Mouse (Mus musculus): ENCODE results near the gene Gm28048. TPM values are rescaled to one million over a fixed set of nuclear protein-coding genes. Genes with fewer than 3 reads are reported as not detected.

The Gm28048 gene
- polyA plus RNA-seq, 1 experiment from 2014 or later, result 4.5 TPM

DNA sequence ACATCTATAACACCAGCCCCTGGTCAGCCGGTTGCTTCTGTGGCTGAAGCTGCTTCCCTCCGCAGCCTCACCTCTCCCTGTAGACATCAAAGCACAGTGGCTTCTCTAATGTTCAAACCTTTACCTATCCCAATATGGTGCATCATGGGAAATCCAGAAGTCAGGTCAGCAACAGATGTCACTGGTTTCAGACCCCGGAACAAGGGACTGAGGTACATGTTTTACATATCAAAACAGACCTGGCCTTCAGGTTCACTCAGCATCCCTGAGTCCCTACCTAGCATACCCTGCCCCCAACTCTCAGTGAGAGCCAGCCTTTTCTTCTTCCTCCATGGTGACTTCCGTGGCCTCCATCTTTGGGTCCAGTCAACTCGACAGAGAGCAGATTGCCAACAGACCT, 183.0 kb downstream of the Gm28048 start:
- ATAC-seq (ENCODE audit: low FRiP score, low TSS enrichment) (no peak), DNase-seq (no peak)
- WGBS, result 70% methylated on average over 5 of the region's 5 CpGs
- H3K36me3 ChIP-seq (ENCODE audit: control insufficient read depth, insufficient read depth, low read length), result no peaks in the 10 kb centered on the region
- H3K4me2 ChIP-seq (ENCODE audit: low read length), result no peak overlapping the region
- H3K9ac ChIP-seq (replicated peaks; ENCODE audit: low read length), result no peak overlapping the region
- no peak overlapping the region for H3K4me3 ChIP-seq (replicated peaks; ENCODE audit: low read depth, low read length)
- no peak overlapping the region for H3K27ac ChIP-seq (replicated peaks; ENCODE audit: low read depth, low read length)
- H3K27me3 ChIP-seq (ENCODE audit: control insufficient read depth, insufficient read depth, low read length), result no peaks in the 10 kb centered on the region
- H3K9me3 ChIP-seq (ENCODE audit: control insufficient read depth, low read length), result no peaks in the 10 kb centered on the region
- H3K4me1 ChIP-seq (ENCODE audit: control insufficient read depth, insufficient read depth, low read length), result no peaks in the 10 kb centered on the region

DNA sequence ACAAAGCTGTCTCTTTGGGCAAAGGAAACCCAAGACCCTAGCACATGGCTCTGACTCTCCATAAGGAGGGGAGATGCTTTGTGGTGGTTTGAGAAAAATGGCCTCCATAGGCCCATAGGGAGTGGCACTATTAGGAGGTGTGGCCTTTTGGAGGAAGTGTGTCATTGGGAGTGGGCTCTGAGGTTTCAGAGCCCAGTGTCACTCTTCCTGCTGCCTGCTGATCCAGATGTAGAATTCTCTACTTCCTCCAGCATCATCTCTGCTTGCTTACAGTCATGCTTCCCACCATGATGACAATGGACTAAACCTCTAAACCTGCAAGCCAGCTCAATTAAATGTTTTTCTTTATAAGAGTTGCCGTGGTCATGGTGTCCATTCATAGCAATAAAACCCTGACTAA, 187.2 kb downstream of the Gm28048 start:
- no peak for ATAC-seq (ENCODE audit: low FRiP score, low TSS enrichment)
- Histone ChIP-seq H3K9ac (replicated peaks; ENCODE audit: low read length) (no peak overlapping the region), H3K9me3 (ENCODE audit: control insufficient read depth, low read length) (no peaks in the 10 kb centered on the region), H3K27me3 (ENCODE audit: control insufficient read depth, insufficient read depth, low read length) (no peaks in the 10 kb centered on the region), H3K4me2 (ENCODE audit: low read length) (no peak overlapping the region), H3K4me1 (ENCODE audit: control insufficient read depth, insufficient read depth, low read length) (no peaks in the 10 kb centered on the region), H3K4me3 (replicated peaks; ENCODE audit: low read depth, low read length) (no peak overlapping the region), H3K27ac (replicated peaks; ENCODE audit: low read depth, low read length) (no peak overlapping the region), H3K36me3 (ENCODE audit: control insufficient read depth, insufficient read depth, low read length) (no peaks in the 10 kb centered on the region)
- 88% methylated on average over 1 of the region's 1 CpGs for WGBS
- DNase-seq, result no peak

DNA sequence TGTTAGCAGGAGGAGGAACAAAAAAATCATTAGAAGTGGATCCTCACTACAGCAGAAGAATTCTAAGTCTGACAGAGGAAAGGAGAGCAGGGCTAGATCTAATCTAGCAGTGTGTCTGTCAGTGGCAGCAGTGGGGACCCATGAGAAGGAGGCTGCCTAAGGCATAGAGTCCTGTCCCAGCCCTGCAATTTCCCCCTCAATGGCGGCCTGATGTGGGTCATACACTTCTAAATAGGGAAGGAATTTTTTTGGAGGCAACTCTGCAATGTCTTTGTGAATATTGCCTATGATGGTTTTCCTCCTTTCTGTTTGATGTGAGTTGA, 188.0 kb downstream of the Gm28048 start:
- Histone ChIP-seq H3K27ac (replicated peaks; ENCODE audit: low read depth, low read length) (no peak overlapping the region), H3K4me2 (ENCODE audit: low read length) (no peak overlapping the region), H3K9me3 (ENCODE audit: control insufficient read depth, low read length) (no peaks in the 10 kb centered on the region), H3K9ac (replicated peaks; ENCODE audit: low read length) (no peak overlapping the region), H3K36me3 (ENCODE audit: control insufficient read depth, insufficient read depth, low read length) (no peaks in the 10 kb centered on the region), H3K27me3 (ENCODE audit: control insufficient read depth, insufficient read depth, low read length) (no peaks in the 10 kb centered on the region), H3K4me3 (replicated peaks; ENCODE audit: low read depth, low read length) (no peak overlapping the region), H3K4me1 (ENCODE audit: control insufficient read depth, insufficient read depth, low read length) (no peaks in the 10 kb centered on the region)
- DNase-seq (no peak), ATAC-seq (ENCODE audit: low FRiP score, low TSS enrichment) (no peak)
- WGBS, result 82% methylated on average over 1 of the region's 1 CpGs

GRCm38 (mm10) chr11:22793176-22793880, 188.6 kb downstream of the Gm28048 start:
- no peaks in the 10 kb centered on the region for H3K4me1 ChIP-seq (ENCODE audit: control insufficient read depth, insufficient read depth, low read length)
- ATAC-seq (ENCODE audit: low FRiP score, low TSS enrichment) (no peak), DNase-seq (no peak)
- H3K9ac ChIP-seq (replicated peaks; ENCODE audit: low read length), result no peak overlapping the region
- no peak overlapping the region for H3K4me2 ChIP-seq (ENCODE audit: low read length)
- no peaks in the 10 kb centered on the region for H3K9me3 ChIP-seq (ENCODE audit: control insufficient read depth, low read length)
- H3K36me3 ChIP-seq (ENCODE audit: control insufficient read depth, insufficient read depth, low read length), result no peaks in the 10 kb centered on the region
- WGBS, result 84% methylated on average over 3 of the region's 3 CpGs
- H3K27ac ChIP-seq (replicated peaks; ENCODE audit: low read depth, low read length), result no peak overlapping the region
- no peak overlapping the region for H3K4me3 ChIP-seq (replicated peaks; ENCODE audit: low read depth, low read length)
- no peaks in the 10 kb centered on the region for H3K27me3 ChIP-seq (ENCODE audit: control insufficient read depth, insufficient read depth, low read length)

GRCm38 (mm10) chr11:22792149-22792548, 189.7 kb downstream of the Gm28048 start:
- Histone ChIP-seq H3K36me3 (ENCODE audit: control insufficient read depth, insufficient read depth, low read length) (no peaks in the 10 kb centered on the region), H3K27me3 (ENCODE audit: control insufficient read depth, insufficient read depth, low read length) (no peaks in the 10 kb centered on the region), H3K27ac (replicated peaks; ENCODE audit: low read depth, low read length) (no peak overlapping the region), H3K9me3 (ENCODE audit: control insufficient read depth, low read length) (no peaks in the 10 kb centered on the region), H3K4me2 (ENCODE audit: low read length) (no peak overlapping the region), H3K4me1 (ENCODE audit: control insufficient read depth, insufficient read depth, low read length) (no peaks in the 10 kb centered on the region), H3K4me3 (replicated peaks; ENCODE audit: low read depth, low read length) (no peak overlapping the region), H3K9ac (replicated peaks; ENCODE audit: low read length) (no peak overlapping the region)
- DNase-seq (no peak), ATAC-seq (ENCODE audit: low FRiP score, low TSS enrichment) (no peak)
- 93% methylated on average over 1 of the region's 1 CpGs for WGBS

- Histone ChIP-seq H3K9me3 (ENCODE audit: control insufficient read depth, low read length) (no peaks in the 10 kb centered on the region), H3K4me2 (ENCODE audit: low read length) (no peak overlapping the region), H3K4me1 (ENCODE audit: control insufficient read depth, insufficient read depth, low read length) (no peaks in the 10 kb centered on the region), H3K27ac (replicated peaks; ENCODE audit: low read depth, low read length) (no peak overlapping the region), H3K4me3 (replicated peaks; ENCODE audit: low read depth, low read length) (no peak overlapping the region), H3K9ac (replicated peaks; ENCODE audit: low read length) (no peak overlapping the region), H3K27me3 (ENCODE audit: control insufficient read depth, insufficient read depth, low read length) (no peaks in the 10 kb centered on the region), H3K36me3 (ENCODE audit: control insufficient read depth, insufficient read depth, low read length) (no peaks in the 10 kb centered on the region)
- ATAC-seq (ENCODE audit: low FRiP score, low TSS enrichment) (no peak), DNase-seq (no peak)
- 85% methylated on average over 5 of the region's 5 CpGs for WGBS
These were observed 190.2 kb downstream of the Gm28048 start for GRCm38 (mm10) chr11:22791726-22792125.

- Histone ChIP-seq H3K9me3 (ENCODE audit: control insufficient read depth, low read length) (no peaks in the 10 kb centered on the region), H3K36me3 (ENCODE audit: control insufficient read depth, insufficient read depth, low read length) (no peaks in the 10 kb centered on the region), H3K4me2 (ENCODE audit: low read length) (no peak overlapping the region), H3K4me1 (ENCODE audit: control insufficient read depth, insufficient read depth, low read length) (no peaks in the 10 kb centered on the region), H3K9ac (replicated peaks; ENCODE audit: low read length) (no peak overlapping the region), H3K27me3 (ENCODE audit: control insufficient read depth, insufficient read depth, low read length) (no peaks in the 10 kb centered on the region), H3K27ac (replicated peaks; ENCODE audit: low read depth, low read length) (no peak overlapping the region), H3K4me3 (replicated peaks; ENCODE audit: low read depth, low read length) (no peak overlapping the region)
- DNase-seq, result no peak
- WGBS, result 93% methylated on average over 2 of the region's 2 CpGs
- no peak for ATAC-seq (ENCODE audit: low FRiP score, low TSS enrichment)
These were observed 194.1 kb downstream of the Gm28048 start for GRCm38 (mm10) chr11:22787833-22788232.

Other genes starting within 250 kb of the Gm28048 start
- gene B3gnt2, start 121.1 kb downstream of the Gm28048 start, polyA plus RNA-seq (2014; fragmentation: Nextera tagmentation; extraction: Ambion mirVana), result 1.3 and 2.6 TPM in 2 replicates
- gene Zrsr1, start 10.1 kb downstream of the Gm28048 start, polyA plus RNA-seq (2014; fragmentation: Nextera tagmentation; extraction: Ambion mirVana), result 4.7 and 5.8 TPM in 2 replicates
- 266 and 270 TPM in 2 replicates for gene Commd1, start 292 bp upstream of the Gm28048 start, polyA plus RNA-seq (2014; fragmentation: Nextera tagmentation; extraction: Ambion mirVana)
- gene Cct4, start 8.4 kb upstream of the Gm28048 start, polyA plus RNA-seq (2014; fragmentation: Nextera tagmentation; extraction: Ambion mirVana), result 287 and 336 TPM in 2 replicates
- 3.7 and 5.1 TPM in 2 replicates for gene Fam161a, start 25.4 kb upstream of the Gm28048 start, polyA plus RNA-seq (2014; fragmentation: Nextera tagmentation; extraction: Ambion mirVana)

Measured in midbrain, embryonic 14.5 days (tissue).